Mouse (Mus musculus): ENCODE measurements around the gene Adam4.
"Not testable (repeated sequence)": the region's sequence is repeated elsewhere in the genome, so short reads cannot be mapped to it uniquely, and the experiment has no call there.

GRCm38 (mm10) chr12:81459051-81459450 is 37.3 kb upstream of the Adam4 start:
- not testable (repeated sequence) for TF ChIP-seq GATA1 (IDR thresholded peaks at IDR 0.05; ENCODE audit: borderline replicate concordance, low read length); FLI1 (IDR thresholded peaks at IDR 0.05; ENCODE audit: low read length)
